Mouse (Mus musculus): ENCODE measurements around the gene Hecw2.

- TF ChIP-seq CTCF (IDR thresholded peaks at IDR 0.05; ENCODE audit: control insufficient read depth, insufficient read depth, low read length): no peak
- no peak for TF ChIP-seq POLR2A (IDR thresholded peaks at IDR 0.05; ENCODE audit: borderline replicate concordance, control insufficient read depth, low read depth, low read length)
These were observed at the start of gene Hecw2 for GRCm38 (mm10) chr1:54194954-54195305.
